Mouse (Mus musculus) intestine, embryonic 14.5 days (tissue): ENCODE results near the gene Rpa1. TPM values are rescaled to one million over a fixed set of nuclear protein-coding genes. Genes with fewer than 3 reads are reported as not detected.
A peak's percentile ranks its signal among the peaks of the same experiment; 100 is the strongest.

Experiments used
- ATAC-seq: fragments of 200-750 bp; cut with Nextera tagmentation; replicated peaks from 2 replicates; pipeline ENCODE4 v1.8.0; 2017; ENCODE audit warnings: low read depth, moderate number of reproducible peaks, moderate TSS enrichment, moderate library complexity; ENCODE audit not compliant: low FRiP score, low TSS enrichment
- DNase-seq: peaks from one replicate; pipeline ENCODE4 v3.0.0-alpha.2; 2018; ENCODE audit warnings: low spot score
- H3K27ac ChIP-seq: fragments of 300-500 bp; sonication (generic); 2 replicates; pipeline ENCODE4 v1.5.1; 2014; ENCODE audit warnings: low read depth, mild to moderate bottlenecking, control low read depth
- H3K27me3 ChIP-seq: fragments of 300-500 bp; sonication (generic); replicated peaks from 2 replicates; pipeline ENCODE4 v1.6.1; 2014; ENCODE audit warnings: low read length, control low read depth; ENCODE audit not compliant: control insufficient read depth, insufficient read depth
- H3K36me3 ChIP-seq: fragments of 300-500 bp; sonication (generic); 2 replicates; pipeline ENCODE4 v1.6.1; 2014; ENCODE audit warnings: low read length, control low read depth; ENCODE audit not compliant: control insufficient read depth, insufficient read depth
- H3K4me1 ChIP-seq: fragments of 300-500 bp; sonication (generic); replicated peaks from 2 replicates; pipeline ENCODE4 v1.6.1; 2014; ENCODE audit warnings: low read length, control low read depth, mixed read lengths; ENCODE audit not compliant: control insufficient read depth, insufficient read depth
- H3K4me2 ChIP-seq: fragments of 300-500 bp; sonication (generic); 2 replicates; pipeline ENCODE4 v1.6.1; 2014; ENCODE audit warnings: low read length
- H3K4me3 ChIP-seq: fragments of 300-500 bp; sonication (generic); 2 replicates; pipeline ENCODE4 v1.5.1; 2014; ENCODE audit warnings: low read depth, low read length, control low read depth, mixed read lengths
- H3K9ac ChIP-seq: fragments of 300-500 bp; sonication (generic); 2 replicates; pipeline ENCODE4 v1.6.1; 2014; ENCODE audit warnings: mild to moderate bottlenecking, low read length
- H3K9me3 ChIP-seq: fragments of 300-500 bp; sonication (generic); 2 replicates; pipeline ENCODE4 v1.6.1; 2016; ENCODE audit warnings: low read length, control low read depth; ENCODE audit not compliant: control insufficient read depth
- WGBS: fragments of 180-500 bp; shearing (Covaris S2); extraction: QIAGEN DNeasy Blood & Tissue Kit; methylation state at CpG from one replicate; pipeline ENCODE4 v1.1.7; 2014; 5-methylcytosine and 5-hydroxymethylcytosine counted together
- polyA plus RNA-seq: library from polyadenylated mRNA; unstranded; fragments of >200 nt; fragmentation: Nextera tagmentation; extraction: Ambion mirVana; gene quantifications from 2 replicates; pipeline ENCODE4 v1.2.1, GENCODE M21; 2014

Gene Rpa1
- polyA plus RNA-seq, 1 experiment from 2014 or later, result 103 TPM

DNA sequence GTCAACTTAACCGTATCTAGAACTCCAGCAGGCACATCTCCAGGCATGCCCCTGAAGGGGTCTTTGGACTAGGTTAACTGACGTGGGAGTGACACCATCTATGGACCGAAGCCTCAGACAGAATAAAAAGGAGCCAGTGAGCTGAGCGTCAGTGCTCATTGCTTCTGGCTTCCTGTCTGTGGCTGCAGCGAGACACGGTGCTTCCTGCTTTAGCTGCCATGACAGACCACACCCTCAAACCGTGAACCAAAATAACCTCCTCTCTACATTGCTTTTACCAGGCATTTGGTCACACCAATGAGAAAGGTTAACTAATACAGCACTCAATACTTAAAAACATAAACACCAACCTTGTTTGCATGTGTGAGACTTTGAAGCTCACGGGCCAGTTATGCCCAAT, 11.4 kb downstream of the Rpa1 start:
- Histone ChIP-seq H3K9ac (no peak overlapping the region), H3K27ac (no peak overlapping the region), H3K4me3 (no peak overlapping the region), H3K9me3 (no peaks in the 10 kb centered on the region), H3K27me3 (no peaks in the 10 kb centered on the region), H3K36me3 (peaks cover 73% of the 10 kb centered on the region), H3K4me1 (no peaks in the 10 kb centered on the region), H3K4me2 (no peak overlapping the region)
- DNase-seq, result no peak
- 83% methylated on average over 8 of the region's 8 CpGs for WGBS
- ATAC-seq, result no peak

GRCm38 (mm10) chr11:75325969-75326311, 22.2 kb downstream of the Rpa1 start:
- no peak for DNase-seq
- 34% methylated on average over 7 of the region's 7 CpGs for WGBS
- ATAC-seq, result no peak

DNA sequence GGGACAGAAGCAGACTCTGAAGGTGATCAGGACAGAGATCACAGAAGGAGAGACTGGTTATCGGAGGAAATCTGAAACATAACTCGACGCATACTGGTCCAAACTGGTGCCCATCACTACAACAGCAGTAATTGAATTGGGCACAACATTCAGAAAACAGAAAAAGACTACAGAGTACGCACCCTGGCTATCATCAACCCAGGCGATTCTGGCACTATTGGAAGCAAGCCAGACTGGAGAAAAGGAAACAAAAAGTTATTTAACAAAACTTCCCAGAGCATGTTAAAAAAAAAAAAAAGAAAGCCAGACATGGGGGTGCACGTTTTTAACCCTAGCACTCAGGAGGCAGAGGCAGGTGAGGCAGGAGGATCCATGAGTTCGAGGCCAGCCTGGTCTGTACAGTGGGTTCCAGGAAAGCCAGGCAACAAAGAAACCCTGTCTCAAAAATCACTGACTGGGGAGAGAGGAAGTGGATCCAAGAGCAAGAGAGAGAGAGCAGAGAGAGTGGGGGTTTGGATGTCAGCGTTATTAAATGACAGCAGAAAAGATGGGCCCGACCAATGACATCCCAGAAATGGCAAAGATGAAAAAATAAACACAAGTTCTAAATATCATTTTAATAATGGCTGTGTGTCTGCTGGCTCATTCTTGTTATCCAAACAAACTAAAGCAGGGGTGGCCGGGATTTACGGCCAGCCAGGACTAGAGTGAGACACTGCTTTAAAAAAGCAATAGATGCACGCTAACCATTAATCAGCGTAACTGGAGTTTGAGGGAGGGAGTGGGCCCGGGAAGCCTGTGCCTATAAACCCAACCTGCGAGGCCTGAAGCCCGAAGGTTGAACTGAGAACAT, 22.8 kb downstream of the Rpa1 start:
- Histone ChIP-seq H3K4me2 (no peak overlapping the region), H3K4me3 (no peak overlapping the region), H3K9me3 (no peaks in the 10 kb centered on the region), H3K36me3 (peaks cover 7% of the 10 kb centered on the region), H3K9ac (no peak overlapping the region), H3K4me1 (peaks cover 14% of the 10 kb centered on the region), H3K27ac (peak overlapping the region; percentile 48), H3K27me3 (no peaks in the 10 kb centered on the region)
- WGBS, result 29% methylated on average over 16 of the region's 16 CpGs
- no peak for DNase-seq
- 0 out of 2 replicates have a peak, but pooled peaks have one; percentile 32 for ATAC-seq

More at GRCm38 (mm10) chr11:75325969-75326311, 22.2 kb downstream of the Rpa1 start:
- Histone ChIP-seq H3K4me1 (peaks cover 14% of the 10 kb centered on the region), H3K4me3 (no peak overlapping the region), H3K27me3 (no peaks in the 10 kb centered on the region), H3K27ac (peak overlapping the region; percentile 48; the same call in 1 of the 2 replicates), H3K9me3 (no peaks in the 10 kb centered on the region), H3K36me3 (peaks cover 11% of the 10 kb centered on the region), H3K9ac (no peak overlapping the region), H3K4me2 (no peak overlapping the region)

DNA sequence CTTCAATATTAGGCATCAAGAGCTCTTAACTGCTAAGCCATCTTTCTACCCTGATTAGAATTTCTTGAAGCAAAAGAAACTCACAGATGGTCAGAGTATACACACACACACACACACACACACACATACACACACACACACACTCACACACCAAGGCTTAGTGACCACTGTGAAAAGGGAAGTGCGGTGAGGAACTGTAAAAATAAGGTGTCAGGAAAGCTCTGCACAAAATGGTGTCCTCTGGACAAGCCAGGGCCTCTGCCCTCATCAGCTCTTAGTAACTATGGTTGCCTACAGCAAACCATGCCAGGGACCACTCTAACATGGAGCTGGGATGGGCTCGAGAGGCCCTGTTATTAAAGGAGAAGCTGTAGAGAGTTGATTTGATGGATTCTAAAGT, 23.7 kb downstream of the Rpa1 start:
- Histone ChIP-seq H3K36me3 (peaks cover 7% of the 10 kb centered on the region), H3K4me3 (no peak overlapping the region), H3K27ac (no peak overlapping the region), H3K9me3 (no peaks in the 10 kb centered on the region), H3K4me1 (peaks cover 14% of the 10 kb centered on the region), H3K27me3 (no peaks in the 10 kb centered on the region), H3K4me2 (no peak overlapping the region), H3K9ac (no peak overlapping the region)
- WGBS, result 89% methylated on average over 2 of the region's 2 CpGs
- no peak for ATAC-seq
- DNase-seq, result no peak

DNA sequence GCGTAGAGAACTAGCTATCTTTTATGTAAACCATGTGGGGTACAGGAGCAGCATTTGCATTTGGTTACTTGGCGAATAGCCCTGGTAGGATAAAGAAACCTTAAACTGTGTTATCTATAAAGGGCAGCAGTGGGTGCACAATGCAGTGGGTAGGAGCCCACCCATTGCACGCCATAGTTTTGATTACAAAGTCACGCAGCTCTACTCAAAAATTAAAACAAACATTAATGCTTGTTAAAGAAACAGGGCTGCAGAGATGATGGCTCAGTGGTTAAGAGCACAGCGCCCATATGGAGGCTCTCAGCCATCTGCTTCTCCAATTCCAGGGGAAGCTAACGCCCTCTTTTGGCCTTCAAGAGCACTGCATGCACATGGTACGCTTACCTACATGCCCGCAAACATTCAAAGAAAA, 24.8 kb downstream of the Rpa1 start:
- H3K4me2 ChIP-seq, result no peak overlapping the region
- no peak for DNase-seq
- 59% methylated on average over 8 of the region's 8 CpGs for WGBS
- H3K36me3 ChIP-seq, result peaks cover 5% of the 10 kb centered on the region
- ATAC-seq, result no peak
- H3K9me3 ChIP-seq, result no peaks in the 10 kb centered on the region
- no peak overlapping the region for H3K27ac ChIP-seq
- no peak overlapping the region for H3K9ac ChIP-seq
- H3K4me1 ChIP-seq, result peaks cover 14% of the 10 kb centered on the region
- no peak overlapping the region for H3K4me3 ChIP-seq
- H3K27me3 ChIP-seq, result no peaks in the 10 kb centered on the region

- Histone ChIP-seq H3K9me3 (no peaks in the 10 kb centered on the region), H3K4me2 (no peak overlapping the region), H3K4me1 (no peaks in the 10 kb centered on the region), H3K9ac (no peak overlapping the region), H3K27me3 (no peaks in the 10 kb centered on the region), H3K36me3 (peaks cover 40% of the 10 kb centered on the region), H3K27ac (peak overlapping the region; percentile 14; the same call in 1 of the 2 replicates), H3K4me3 (no peak overlapping the region)
- 52% methylated on average over 5 of the region's 5 CpGs for WGBS
- no peak for DNase-seq
- ATAC-seq, result no peak
These were observed 28.9 kb downstream of the Rpa1 start for GRCm38 (mm10) chr11:75319246-75319645.

DNA sequence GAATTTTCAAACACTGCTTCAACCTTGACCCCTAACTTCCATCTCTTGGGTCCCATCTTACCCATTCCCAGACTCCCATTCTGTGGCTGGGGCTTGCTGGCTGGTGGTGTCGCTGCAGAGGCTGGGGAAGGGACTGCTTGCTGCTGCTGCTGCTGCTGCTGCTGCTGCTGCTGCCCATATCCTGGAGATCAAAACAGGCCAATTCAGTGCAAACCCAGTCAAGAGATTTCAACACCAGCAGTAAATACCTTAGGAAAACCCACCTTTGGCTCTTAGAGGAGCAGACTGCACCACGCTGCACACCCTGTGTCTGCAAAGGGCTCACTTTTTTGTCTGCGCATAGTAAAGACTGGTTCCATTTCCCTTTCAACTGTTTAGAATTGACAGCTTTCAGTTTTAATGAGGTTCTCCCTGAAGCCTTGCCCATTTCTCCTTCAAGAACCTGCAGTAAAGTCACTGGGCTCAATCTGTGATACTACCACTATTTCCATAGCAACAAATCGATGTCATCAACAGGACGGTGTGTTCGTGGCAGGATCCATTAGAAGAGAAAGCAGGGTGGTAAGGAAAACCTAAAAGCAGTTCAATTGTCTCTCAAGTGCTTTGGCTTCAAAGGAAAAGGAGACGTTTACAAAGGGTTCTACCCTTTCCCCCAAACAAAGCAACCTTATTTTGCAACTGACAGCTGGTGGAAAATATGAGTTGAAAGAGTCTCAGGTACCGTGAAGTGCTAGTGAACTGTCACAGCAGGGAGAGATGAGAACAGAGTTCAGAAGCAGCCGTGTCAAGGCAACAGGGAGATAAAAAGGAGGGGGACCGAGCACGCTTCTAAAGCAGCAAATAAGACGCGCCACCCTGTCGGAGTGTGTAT, 29.5 kb downstream of the Rpa1 start:
- Histone ChIP-seq H3K36me3 (peaks cover 47% of the 10 kb centered on the region), H3K9ac (no peak overlapping the region), H3K27ac (peak overlapping the region; percentile 14; the same call in 1 of the 2 replicates), H3K9me3 (no peaks in the 10 kb centered on the region), H3K4me1 (no peaks in the 10 kb centered on the region), H3K4me2 (no peak overlapping the region), H3K27me3 (no peaks in the 10 kb centered on the region), H3K4me3 (no peak overlapping the region)
- ATAC-seq, result no peak
- DNase-seq, result no peak
- 46% methylated on average over 14 of the region's 14 CpGs for WGBS

DNA sequence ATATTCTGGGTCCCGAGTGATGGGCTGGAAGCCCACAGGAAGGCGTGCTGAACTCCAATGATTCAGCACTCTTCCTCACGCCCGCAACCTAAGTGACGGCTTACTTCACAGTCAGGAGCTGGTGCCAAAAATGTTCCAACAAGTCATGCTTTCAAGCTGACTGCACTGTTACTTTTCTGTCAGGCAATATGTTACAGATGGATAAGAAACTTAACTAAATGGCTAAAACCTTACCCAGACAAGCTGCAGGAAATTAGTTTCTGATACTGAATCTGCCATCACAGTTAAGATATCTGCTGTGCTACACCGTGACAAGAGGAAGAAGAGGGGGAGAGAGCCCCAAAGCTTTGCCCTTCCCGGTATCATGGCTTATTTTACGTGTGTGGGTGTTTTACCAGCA, 34.3 kb downstream of the Rpa1 start:
- WGBS, result 92% methylated on average over 8 of the region's 8 CpGs
- no peak overlapping the region for H3K4me3 ChIP-seq

More for the DNA sequence above, 34.3 kb downstream of the Rpa1 start:
- Histone ChIP-seq H3K36me3 (peaks cover 92% of the 10 kb centered on the region), H3K4me1 (no peaks in the 10 kb centered on the region), H3K4me2 (no peak overlapping the region), H3K27me3 (no peaks in the 10 kb centered on the region), H3K9ac (no peak overlapping the region), H3K27ac (no peak overlapping the region), H3K9me3 (no peaks in the 10 kb centered on the region)
- no peak for DNase-seq
- ATAC-seq, result no peak
